Mouse (Mus musculus): ENCODE data around the gene Erbb3. TPM values are rescaled to one million over a fixed set of nuclear protein-coding genes. Genes with fewer than 3 reads are reported as not detected.
A peak's percentile ranks its signal among the peaks of the same experiment; 100 is the strongest.

Erbb3 gene
- total and polyA plus RNA-seq, 3 experiments: 0.15 to 2.0 (median 0.49) TPM

DNA sequence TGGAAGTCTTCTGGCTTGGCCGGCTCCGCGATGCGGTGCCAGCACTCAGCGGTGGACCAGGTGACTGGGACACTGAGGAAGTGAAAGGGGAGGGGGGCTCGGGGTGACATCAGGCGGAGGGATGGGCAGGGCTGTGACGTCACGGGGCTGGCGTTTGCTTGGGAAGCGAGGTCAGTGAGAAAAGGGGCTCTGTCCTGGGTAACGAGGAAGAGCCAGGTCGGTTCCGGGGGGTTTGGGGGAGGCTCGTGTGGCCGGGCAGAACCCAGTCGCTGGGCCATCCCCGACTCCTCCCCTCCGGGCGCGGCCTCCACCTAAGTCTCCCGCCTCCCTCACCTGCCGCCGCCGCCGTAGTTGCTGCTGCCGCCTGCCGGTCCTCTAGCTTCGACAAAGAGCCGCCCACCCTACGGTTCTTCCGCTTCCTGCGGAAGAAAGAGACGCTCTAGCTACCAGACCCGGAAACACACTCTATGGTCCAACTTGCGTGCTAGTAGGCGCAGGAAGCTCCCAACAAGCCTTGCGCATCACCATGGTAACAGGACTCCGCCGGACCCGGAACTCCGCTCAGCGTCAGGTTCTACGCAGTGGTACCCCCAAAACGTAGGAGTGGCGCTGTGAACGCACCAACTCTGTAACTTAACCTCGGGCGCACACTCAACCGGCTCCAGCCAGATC is 42.0 kb downstream of the Erbb3 start, which contains the start of gene Zc3h10:
Gene Zc3h10, minus strand, starts transcription at position 414 of the 672 bp plus-strand sequence.
- H3K27me3 ChIP-seq (ENCODE audit: insufficient read depth, low read length): no peaks in the 10 kb centered on the region
- H3K36me3 ChIP-seq (replicated peaks): peaks cover 43% of the 10 kb centered on the region
- peaks cover 52% of the 10 kb centered on the region for H3K4me1 ChIP-seq (ENCODE audit: insufficient read depth, low read depth, low read length)
- no peak for TF ChIP-seq TAL1 (conservative IDR thresholded peaks at IDR 0.05; ENCODE audit: low read depth, low read length)
- peak; percentile 88 for TF ChIP-seq POLR2AphosphoS5 (IDR thresholded peaks at IDR 0.05; ENCODE audit: insufficient replicate concordance, low read depth, low read length)
- DNase-seq (ENCODE audit: low spot score) (peak; percentile 81), ATAC-seq (ENCODE audit: extremely low read depth, insufficient number of reproducible peaks, low FRiP score, poor library complexity, severe bottlenecking) (peak; percentile 79)
- peak within 1 kb of the TSS; percentile 82 for H3K4me3 ChIP-seq (ENCODE audit: low read depth, low read length)
- no peaks in the 10 kb centered on the region for H3K9me3 ChIP-seq (replicated peaks)

DNA sequence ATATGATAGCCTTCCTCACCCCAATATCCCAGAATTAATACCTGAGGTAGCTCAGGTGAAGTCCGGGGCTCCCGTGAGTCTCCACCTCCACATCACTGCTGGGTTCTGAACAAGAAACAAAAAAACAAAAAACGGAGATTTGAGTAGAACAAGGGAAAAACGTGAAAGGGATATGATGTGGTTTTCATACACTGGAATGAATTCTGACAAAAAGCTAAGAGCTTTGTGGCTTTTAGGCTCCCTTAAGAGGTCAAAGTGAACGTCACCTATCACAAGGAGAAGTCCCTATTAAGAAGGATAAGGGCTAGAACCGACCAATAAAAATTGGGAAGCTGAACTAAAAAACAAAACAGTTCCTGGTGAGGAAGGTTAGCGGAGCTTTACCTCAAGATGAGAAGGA is 42.7 kb downstream of the Erbb3 start:
- H3K36me3 ChIP-seq (replicated peaks): peaks cover 50% of the 10 kb centered on the region
- peak overlapping the region; percentile 82 for H3K4me3 ChIP-seq (ENCODE audit: low read depth, low read length)
- ATAC-seq (ENCODE audit: extremely low read depth, insufficient number of reproducible peaks, low FRiP score, poor library complexity, severe bottlenecking) (no peak), DNase-seq (ENCODE audit: low spot score) (no peak)
- no peak for TF ChIP-seq GATA2 (IDR thresholded peaks at IDR 0.05; ENCODE audit: borderline replicate concordance, low read depth, low read length)
- TF ChIP-seq TAL1 (conservative IDR thresholded peaks at IDR 0.05; ENCODE audit: low read depth, low read length): no peak
- TF ChIP-seq GATA1 (IDR thresholded peaks at IDR 0.05; ENCODE audit: borderline replicate concordance, low read length): no peak
- no peak for TF ChIP-seq POLR2AphosphoS5 (IDR thresholded peaks at IDR 0.05; ENCODE audit: insufficient replicate concordance, low read depth, low read length)
- TF ChIP-seq CTCF (IDR thresholded peaks at IDR 0.05; ENCODE audit: low read depth, low read length): no peak
- H3K27me3 ChIP-seq (ENCODE audit: insufficient read depth, low read length): no peaks in the 10 kb centered on the region
- no peaks in the 10 kb centered on the region for H3K9me3 ChIP-seq (replicated peaks)
- H3K4me1 ChIP-seq (ENCODE audit: insufficient read depth, low read depth, low read length): peaks cover 52% of the 10 kb centered on the region

DNA sequence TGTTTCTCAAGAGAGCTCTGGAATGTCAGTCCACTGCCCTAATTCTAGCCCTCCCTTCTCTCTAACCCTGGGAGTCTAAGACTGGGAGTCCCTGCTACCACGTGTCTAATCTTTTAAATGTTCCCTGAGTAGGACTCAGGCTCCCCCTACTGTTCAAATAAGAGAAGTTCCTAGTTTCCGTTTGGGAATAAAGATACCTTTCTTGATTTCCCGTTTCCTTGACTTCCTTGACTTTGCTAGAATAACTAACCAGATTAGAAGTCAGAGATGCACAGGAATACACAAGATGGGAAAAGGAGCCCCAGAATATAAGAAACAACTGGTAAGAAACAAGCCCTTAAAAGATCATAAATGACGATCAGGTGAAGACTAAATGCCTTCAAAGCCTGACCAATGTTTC is 43.1 kb downstream of the Erbb3 start:
- Histone ChIP-seq H3K9me3 (replicated peaks) (no peaks in the 10 kb centered on the region), H3K27me3 (ENCODE audit: insufficient read depth, low read length) (no peaks in the 10 kb centered on the region), H3K4me3 (ENCODE audit: low read depth, low read length) (peak overlapping the region; percentile 82), H3K4me1 (ENCODE audit: insufficient read depth, low read depth, low read length) (peaks cover 52% of the 10 kb centered on the region), H3K36me3 (replicated peaks) (peaks cover 52% of the 10 kb centered on the region)
- ATAC-seq (ENCODE audit: extremely low read depth, insufficient number of reproducible peaks, low FRiP score, poor library complexity, severe bottlenecking): no peak
- no peak for TF ChIP-seq TAL1 (conservative IDR thresholded peaks at IDR 0.05; ENCODE audit: low read depth, low read length)
- TF ChIP-seq GATA1 (IDR thresholded peaks at IDR 0.05; ENCODE audit: borderline replicate concordance, low read length): no peak
- peak; percentile 63 for DNase-seq (ENCODE audit: low spot score)

DNA sequence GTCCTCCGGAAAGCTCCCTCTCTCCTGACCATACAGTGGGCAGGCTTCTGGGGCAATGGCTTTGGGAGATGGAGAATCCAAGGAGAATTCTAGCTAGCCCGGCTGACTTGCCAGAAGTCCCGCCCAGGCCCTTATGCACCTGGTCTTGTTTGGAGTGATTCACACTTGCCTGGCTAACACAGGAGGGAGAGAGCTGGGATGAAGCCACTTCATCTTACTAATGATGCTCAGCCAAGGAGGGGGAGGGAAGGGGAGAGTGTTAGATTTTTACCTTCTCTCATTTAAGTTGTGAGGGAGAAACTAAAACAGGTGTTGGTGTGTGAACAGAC is 43.9 kb downstream of the Erbb3 start:
- ATAC-seq (ENCODE audit: extremely low read depth, insufficient number of reproducible peaks, low FRiP score, poor library complexity, severe bottlenecking) (no peak), DNase-seq (ENCODE audit: low spot score) (no peak)
- Histone ChIP-seq H3K4me1 (ENCODE audit: insufficient read depth, low read depth, low read length) (peaks cover 52% of the 10 kb centered on the region), H3K27me3 (ENCODE audit: insufficient read depth, low read length) (no peaks in the 10 kb centered on the region), H3K9me3 (replicated peaks) (no peaks in the 10 kb centered on the region), H3K36me3 (replicated peaks) (peaks cover 58% of the 10 kb centered on the region), H3K4me3 (ENCODE audit: low read depth, low read length) (no peak overlapping the region)
- TF ChIP-seq TAL1 (conservative IDR thresholded peaks at IDR 0.05; ENCODE audit: low read depth, low read length) (no peak), POLR2AphosphoS5 (IDR thresholded peaks at IDR 0.05; ENCODE audit: insufficient replicate concordance, low read depth, low read length) (no peak), CTCF (IDR thresholded peaks at IDR 0.05; ENCODE audit: low read depth, low read length) (no peak), GATA1 (IDR thresholded peaks at IDR 0.05; ENCODE audit: borderline replicate concordance, low read length) (no peak), GATA2 (IDR thresholded peaks at IDR 0.05; ENCODE audit: borderline replicate concordance, low read depth, low read length) (no peak)

DNA sequence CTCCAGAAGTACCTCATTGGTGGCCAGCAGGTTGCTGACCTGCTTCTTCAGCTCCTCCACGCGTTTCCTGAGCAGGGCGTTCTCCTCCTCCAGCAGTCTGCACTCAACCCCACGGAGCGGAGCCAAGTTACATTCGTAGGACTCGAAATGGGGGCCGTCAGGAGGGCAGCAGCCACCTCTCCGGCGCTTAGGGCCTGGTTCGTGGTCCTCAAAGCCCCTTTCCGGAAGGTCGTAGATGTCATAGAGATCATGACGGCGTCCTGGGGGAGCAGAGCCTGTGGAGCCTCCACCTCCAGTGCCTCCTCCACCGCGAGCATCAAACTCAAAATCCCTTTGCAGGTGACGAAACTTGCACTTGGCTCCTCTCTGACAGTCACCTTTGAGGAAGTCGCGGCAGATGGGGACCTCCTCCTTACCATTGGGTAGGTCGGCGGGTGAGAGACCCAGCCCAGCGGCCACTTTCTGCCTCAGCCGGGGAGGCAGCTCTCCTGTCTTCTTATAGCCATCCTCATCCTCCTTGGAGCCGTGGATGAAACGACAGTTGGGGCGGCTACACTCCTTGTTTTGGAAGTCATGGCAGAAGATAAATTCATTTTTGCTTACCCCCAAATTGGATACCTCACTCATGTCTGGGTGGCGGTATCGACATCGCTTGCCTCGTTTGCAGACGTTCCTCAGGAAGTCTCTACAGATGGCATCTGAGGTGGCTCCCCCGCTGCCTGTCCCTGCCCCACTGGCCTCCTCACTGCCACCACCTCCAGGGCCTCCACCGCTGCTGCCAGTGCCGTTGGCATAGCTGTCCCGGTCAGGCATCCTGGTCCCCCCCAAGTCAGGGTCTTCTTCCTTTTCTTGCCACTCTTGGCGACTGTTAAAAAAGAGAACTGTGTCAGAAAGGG is 44.5 kb downstream of the Erbb3 start:
- Histone ChIP-seq H3K27me3 (ENCODE audit: insufficient read depth, low read length) (no peaks in the 10 kb centered on the region), H3K4me1 (ENCODE audit: insufficient read depth, low read depth, low read length) (peaks cover 46% of the 10 kb centered on the region), H3K9me3 (replicated peaks) (no peaks in the 10 kb centered on the region), H3K36me3 (replicated peaks) (peaks cover 58% of the 10 kb centered on the region), H3K4me3 (ENCODE audit: low read depth, low read length) (no peak overlapping the region; the same call in 1 of the 2 replicates)
- TF ChIP-seq CTCF (IDR thresholded peaks at IDR 0.05; ENCODE audit: low read depth, low read length) (no peak), GATA1 (IDR thresholded peaks at IDR 0.05; ENCODE audit: borderline replicate concordance, low read length) (no peak), TAL1 (conservative IDR thresholded peaks at IDR 0.05; ENCODE audit: low read depth, low read length) (no peak), POLR2AphosphoS5 (IDR thresholded peaks at IDR 0.05; ENCODE audit: insufficient replicate concordance, low read depth, low read length) (no peak), GATA2 (IDR thresholded peaks at IDR 0.05; ENCODE audit: borderline replicate concordance, low read depth, low read length) (no peak)
- ATAC-seq (ENCODE audit: extremely low read depth, insufficient number of reproducible peaks, low FRiP score, poor library complexity, severe bottlenecking) (no peak), DNase-seq (ENCODE audit: low spot score) (no peak)

DNA sequence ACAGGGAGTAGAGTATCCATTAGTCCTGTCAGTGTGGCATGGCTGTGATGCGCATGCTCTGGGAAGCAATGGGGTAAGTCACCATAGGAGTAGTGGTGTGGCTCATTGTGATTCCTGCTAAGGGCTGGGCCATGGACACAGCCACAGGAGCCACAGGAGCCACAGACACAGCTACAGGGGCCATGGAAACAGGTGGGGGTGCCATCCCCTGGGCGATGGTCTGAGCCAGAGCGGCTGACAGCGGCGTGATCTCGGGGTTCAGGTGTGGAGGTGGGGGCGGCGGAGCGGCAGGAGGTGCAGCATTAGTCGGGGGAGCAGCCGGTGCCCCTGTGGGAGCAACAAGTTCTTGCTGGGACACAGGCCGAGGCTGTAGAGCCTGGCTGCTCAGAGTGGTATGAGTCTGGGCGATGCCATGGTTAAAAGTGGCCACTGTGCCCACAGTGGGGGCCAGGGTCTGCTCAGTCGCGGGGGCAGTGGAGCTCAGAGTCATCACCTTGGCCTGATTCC is 45.2 kb downstream of the Erbb3 start:
- peak overlapping the region; percentile 44; the same call in 1 of the 2 replicates for H3K4me3 ChIP-seq (ENCODE audit: low read depth, low read length)
- H3K4me1 ChIP-seq (ENCODE audit: insufficient read depth, low read depth, low read length): peaks cover 41% of the 10 kb centered on the region
- no peak for ATAC-seq (ENCODE audit: extremely low read depth, insufficient number of reproducible peaks, low FRiP score, poor library complexity, severe bottlenecking)
- no peaks in the 10 kb centered on the region for H3K27me3 ChIP-seq (ENCODE audit: insufficient read depth, low read length)
- no peaks in the 10 kb centered on the region for H3K9me3 ChIP-seq (replicated peaks)
- DNase-seq (ENCODE audit: low spot score): no peak
- peaks cover 58% of the 10 kb centered on the region for H3K36me3 ChIP-seq (replicated peaks)
- no peak for TF ChIP-seq TAL1 (conservative IDR thresholded peaks at IDR 0.05; ENCODE audit: low read depth, low read length)
- no peak for TF ChIP-seq GATA2 (IDR thresholded peaks at IDR 0.05; ENCODE audit: borderline replicate concordance, low read depth, low read length)
- no peak for TF ChIP-seq CTCF (IDR thresholded peaks at IDR 0.05; ENCODE audit: low read depth, low read length)
- TF ChIP-seq GATA1 (IDR thresholded peaks at IDR 0.05; ENCODE audit: borderline replicate concordance, low read length): no peak
- no peak for TF ChIP-seq POLR2AphosphoS5 (IDR thresholded peaks at IDR 0.05; ENCODE audit: insufficient replicate concordance, low read depth, low read length)
